Mouse (Mus musculus) ovary, postnatal 10 days (tissue): Measurements from ENCODE around the gene Pik3r3.
A peak's percentile ranks its signal among the peaks of the same experiment; 100 is the strongest.
"Not testable (repeated sequence)": the region's sequence is repeated elsewhere in the genome, so short reads cannot be mapped to it uniquely, and the experiment has no call there.

ENCODE experiments used
- DNase-seq: peaks from one replicate; pipeline ENCODE4 v3.0.0; 2022; ENCODE audit warnings: low spot score

The Pik3r3 gene

GRCm38 (mm10) chr4:116220071-116220650, 1.3 kb upstream of the Pik3r3 start:
- no peak for DNase-seq

- no peak for DNase-seq
These were observed 658 bp upstream of the Pik3r3 start for GRCm38 (mm10) chr4:116220780-116221139.

GRCm38 (mm10) chr4:116221996-116222842, 801 bp downstream of the Pik3r3 start:
- no peak for DNase-seq

- no peak for DNase-seq
These were observed 1.4 kb downstream of the Pik3r3 start for GRCm38 (mm10) chr4:116222843-116223119.

GRCm38 (mm10) chr4:116243377-116243776, 22.0 kb downstream of the Pik3r3 start:
- no peak for DNase-seq

- no peak for DNase-seq
These were observed 22.8 kb downstream of the Pik3r3 start for GRCm38 (mm10) chr4:116244240-116244639.

GRCm38 (mm10) chr4:116245926-116246325, 24.5 kb downstream of the Pik3r3 start:
- not testable (repeated sequence) for DNase-seq

- no peak for DNase-seq
These were observed 28.6 kb downstream of the Pik3r3 start for GRCm38 (mm10) chr4:116249986-116250385.

- no peak for DNase-seq
These were observed 46.8 kb downstream of the Pik3r3 start for GRCm38 (mm10) chr4:116268220-116268619.

- no peak for DNase-seq
These were observed 60.8 kb downstream of the Pik3r3 start for GRCm38 (mm10) chr4:116282211-116282610.

GRCm38 (mm10) chr4:116291561-116291960, 70.1 kb downstream of the Pik3r3 start:
- DNase-seq = no peak

GRCm38 (mm10) chr4:116293296-116293695, 71.9 kb downstream of the Pik3r3 start:
- no peak for DNase-seq

- DNase-seq = no peak
These were observed 79.5 kb downstream of the Pik3r3 start for GRCm38 (mm10) chr4:116300878-116301355.

GRCm38 (mm10) chr4:116304551-116304950, 83.1 kb downstream of the Pik3r3 start:
- DNase-seq = no peak

GRCm38 (mm10) chr4:116317575-116317974, 96.2 kb downstream of the Pik3r3 start:
- DNase-seq = no peak

GRCm38 (mm10) chr4:116322127-116322526, 100.7 kb downstream of the Pik3r3 start:
- DNase-seq = no peak

GRCm38 (mm10) chr4:116329256-116329655, 107.8 kb downstream of the Pik3r3 start:
- DNase-seq = no peak

- no peak for DNase-seq
These were observed 114.9 kb downstream of the Pik3r3 start for GRCm38 (mm10) chr4:116336294-116336693.

- peak; percentile 18 for DNase-seq
These were observed 120.7 kb downstream of the Pik3r3 start for GRCm38 (mm10) chr4:116342119-116342518.

GRCm38 (mm10) chr4:116352496-116352895, 131.1 kb downstream of the Pik3r3 start:
- no peak for DNase-seq
